Mouse (Mus musculus) layer of hippocampus, postnatal 25 days (tissue): ENCODE results near the gene Thra. TPM values are rescaled to one million over a fixed set of nuclear protein-coding genes. Genes with fewer than 3 reads are reported as not detected.

Experiments used
- total RNA-seq, 2 experiments: library from RNA; stranded (reverse); gene quantifications; 2 replicates each; pipeline ENCODE4 v1.2.3; 2021

Gene Thra
- total RNA-seq, 2 experiments from 2014 or later = 1,027 to 1,094 TPM

Other genes with a start within 250 kb of the Thra start
- gene Ikzf3, start 194.6 kb upstream of the Thra start, total RNA-seq = under 1 TPM in 1 of 2 experiments, not detected in 1; 0.52 TPM
- gene Zpbp2, start 189.5 kb upstream of the Thra start, total RNA-seq = not detected
- gene Ormdl3, start 153.3 kb upstream of the Thra start, total RNA-seq = 10 to 100 TPM; 47.7 to 57.5 TPM
- gene Lrrc3c, start 142.3 kb upstream of the Thra start, total RNA-seq = not detected
- 10 to 100 TPM; 10.4 to 12.4 TPM for gene Gm12355, start 115.0 kb upstream of the Thra start, total RNA-seq
- not detected for gene Gsdma3, start 114.3 kb upstream of the Thra start, total RNA-seq
- gene Gsdma2, start 93.9 kb upstream of the Thra start, total RNA-seq = under 1 TPM in 1 of 2 experiments, not detected in 1; 0.20 TPM
- gene Gsdma, start 76.3 kb upstream of the Thra start, total RNA-seq = not detected
- gene Psmd3, start 58.1 kb upstream of the Thra start, total RNA-seq = 100 to 1,000 TPM; 127 to 128 TPM
- gene Csf3, start 39.4 kb upstream of the Thra start, total RNA-seq = not detected
- gene Med24, start 11.2 kb upstream of the Thra start, total RNA-seq = 100 to 1,000 TPM; 118 to 130 TPM
- 10 to 100 TPM; 78.1 to 92.2 TPM for gene Nr1d1, start 34.7 kb downstream of the Thra start, total RNA-seq
- 100 to 1,000 TPM; 170 to 176 TPM for gene Msl1, start 54.9 kb downstream of the Thra start, total RNA-seq
- 10 to 100 TPM; 53.3 to 60.6 TPM for gene Casc3, start 64.3 kb downstream of the Thra start, total RNA-seq
- 100 to 1,000 TPM; 185 to 222 TPM for gene Rapgefl1, start 96.1 kb downstream of the Thra start, total RNA-seq
- 10 to 100 TPM; 57.2 to 61.4 TPM for gene Wipf2, start 123.0 kb downstream of the Thra start, total RNA-seq
- under 1 TPM; 0.54 to 0.94 TPM for gene Cdc6, start 167.2 kb downstream of the Thra start, total RNA-seq
- 10 to 100 TPM; 17.0 to 17.7 TPM for gene Rara, start 187.2 kb downstream of the Thra start, total RNA-seq
- 1 to 10 TPM; 1.5 to 2.3 TPM for gene Gjd3, start 242.4 kb downstream of the Thra start, total RNA-seq